Mouse (Mus musculus): ENCODE data around the gene Srek1.

GRCm38 (mm10) chr13:103806210-103806851, 31.9 kb upstream of the Srek1 start:
- no peak for TF ChIP-seq GATA1 (IDR thresholded peaks at IDR 0.05; ENCODE audit: borderline replicate concordance, low read length)
- no peak for TF ChIP-seq FLI1 (IDR thresholded peaks at IDR 0.05; ENCODE audit: low read length)
